Mouse (Mus musculus): ENCODE data around the gene Nup107.

The Nup107 gene

DNA sequence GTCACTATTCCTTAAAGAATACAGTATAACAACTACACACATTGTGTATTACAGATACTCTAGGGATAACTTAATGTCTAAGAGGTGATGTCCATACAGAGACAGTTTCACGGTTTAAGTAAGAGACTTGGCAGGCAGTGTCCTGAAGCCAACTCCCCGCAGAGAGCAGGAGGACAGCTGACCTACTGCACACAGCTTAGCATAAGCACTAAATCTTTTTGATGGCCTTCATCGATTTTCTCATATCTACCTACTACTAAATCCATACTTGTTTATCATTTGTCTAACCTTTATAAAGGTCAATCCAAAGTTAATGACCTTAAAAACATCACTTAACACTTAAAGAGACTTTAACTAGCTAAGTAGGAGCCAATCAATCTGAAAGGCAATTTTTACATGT is 89.0 kb downstream of the Nup107 start:
- no peak for DNase-seq (ENCODE audit: low read depth, low spot score)

DNA sequence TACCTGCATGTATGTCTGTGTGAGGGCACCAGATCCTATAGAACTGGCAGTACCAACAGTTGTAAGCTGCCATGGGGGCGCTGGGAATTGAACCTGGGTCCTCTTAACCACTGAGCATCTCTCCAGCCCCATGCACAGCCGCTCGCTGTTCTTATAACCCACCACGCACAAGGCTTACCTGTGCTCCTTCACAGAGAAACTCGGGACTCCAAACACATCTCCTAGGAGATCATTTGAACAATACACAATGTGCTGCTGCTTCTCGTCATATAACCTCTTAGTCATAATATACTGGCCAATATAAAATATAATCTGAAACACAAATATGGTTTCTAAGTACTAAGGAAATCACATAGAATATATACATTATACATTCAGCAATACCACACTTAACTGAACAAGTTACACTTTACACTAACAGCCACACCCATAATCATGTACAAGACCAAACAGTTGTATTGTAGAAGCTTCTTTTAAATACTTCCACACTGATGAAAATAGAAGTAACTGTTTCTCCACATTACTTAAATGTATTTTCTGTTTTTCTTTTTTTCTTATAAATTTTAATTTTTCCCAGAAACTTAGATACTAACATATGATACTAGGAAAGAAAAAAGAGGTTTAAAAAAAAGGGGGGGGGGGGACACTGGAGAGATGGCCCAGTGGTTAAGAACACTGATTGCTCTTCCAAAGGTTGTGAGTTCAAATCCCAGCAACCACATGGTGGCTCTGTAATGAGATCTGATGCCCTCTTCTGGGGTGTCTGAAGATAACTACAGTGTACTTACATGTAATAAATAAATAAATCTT is 90.3 kb downstream of the Nup107 start:
- no peak for DNase-seq (ENCODE audit: low read depth, low spot score)

DNA sequence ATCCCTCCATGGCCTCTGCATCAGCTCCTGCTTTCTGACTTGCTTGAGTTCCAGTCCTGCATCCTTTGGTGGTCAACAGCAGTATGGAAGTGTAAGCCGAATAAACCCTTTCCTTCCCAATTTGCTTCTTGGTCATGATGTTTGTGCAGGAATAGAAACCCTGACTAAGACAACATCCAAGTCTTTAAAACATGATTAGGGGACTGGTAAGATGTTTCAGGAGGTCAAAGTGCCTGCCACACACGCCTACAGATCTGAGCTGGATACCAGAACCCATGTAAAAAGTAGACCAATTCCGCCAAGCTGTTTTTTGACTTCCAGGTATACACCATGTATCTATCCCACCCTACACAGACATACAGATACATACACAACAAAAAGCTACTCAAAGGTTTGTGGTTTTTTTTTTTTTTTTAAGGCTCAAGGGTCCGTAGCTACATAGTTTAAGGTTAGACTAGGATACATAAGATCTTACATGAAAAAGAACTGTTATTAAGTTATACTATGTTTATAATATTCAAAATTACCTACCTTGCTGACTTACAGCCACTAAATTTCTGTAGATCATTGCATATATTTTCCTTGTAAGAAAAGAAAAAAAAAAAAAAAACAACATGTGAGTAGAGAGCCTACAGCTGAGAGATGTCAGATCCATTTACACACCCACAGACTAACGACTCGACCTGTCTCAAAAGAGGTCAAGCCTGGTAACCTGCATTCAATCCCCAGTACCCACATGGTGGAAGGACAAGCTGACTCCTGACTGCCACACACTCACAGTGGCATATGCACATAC is 91.3 kb downstream of the Nup107 start:
- no peak for DNase-seq (ENCODE audit: low read depth, low spot score)
